Mouse (Mus musculus) neural tube, embryonic 14.5 days (tissue): ENCODE data around the gene Malsu1. TPM values are rescaled to one million over a fixed set of nuclear protein-coding genes. Genes with fewer than 3 reads are reported as not detected.

ENCODE experiments used
- ATAC-seq: fragments of 200-750 bp; cut with Nextera tagmentation; 2 replicates; pipeline ENCODE4 v1.8.0; 2017; ENCODE audit warnings: low read depth, mild to moderate bottlenecking, moderate TSS enrichment, moderate library complexity
- H3K27ac ChIP-seq: fragments of 300-500 bp; sonication (generic); 2 replicates; pipeline ENCODE4 v1.5.1; 2014; ENCODE audit warnings: low read depth, mild to moderate bottlenecking, control low read depth, low read length, moderate library complexity, mixed read lengths
- H3K27me3 ChIP-seq: fragments of 300-500 bp; sonication (generic); 2 replicates; pipeline ENCODE4 v1.6.1; 2014; ENCODE audit warnings: low read length; ENCODE audit not compliant: control insufficient read depth, insufficient read depth
- H3K36me3 ChIP-seq: fragments of 300-500 bp; sonication (generic); 2 replicates; pipeline ENCODE4 v1.6.1; 2014; ENCODE audit warnings: low read length, mixed read lengths; ENCODE audit not compliant: control insufficient read depth, insufficient read depth
- H3K4me1 ChIP-seq: fragments of 300-500 bp; sonication (generic); 2 replicates; pipeline ENCODE4 v1.6.1; 2014; ENCODE audit warnings: low read length; ENCODE audit not compliant: control insufficient read depth, insufficient read depth
- H3K4me2 ChIP-seq: fragments of 300-500 bp; sonication (generic); 2 replicates; pipeline ENCODE4 v1.6.1; 2014; ENCODE audit warnings: mild to moderate bottlenecking, low read depth, low read length, control low read depth
- H3K4me3 ChIP-seq: fragments of 300-500 bp; sonication (generic); 2 replicates; pipeline ENCODE4 v1.5.1; 2014; ENCODE audit warnings: low read depth, low read length, control low read depth, mixed read lengths
- H3K9ac ChIP-seq: fragments of 300-500 bp; sonication (generic); replicated peaks from 2 replicates; pipeline ENCODE4 v1.6.1; 2014; ENCODE audit warnings: low read depth, mild to moderate bottlenecking, control low read depth, low read length, mixed read lengths
- H3K9me3 ChIP-seq: fragments of 300-500 bp; sonication (generic); 2 replicates; pipeline ENCODE4 v1.6.1; 2016; ENCODE audit warnings: low read length; ENCODE audit not compliant: control insufficient read depth
- WGBS: fragments of 180-500 bp; shearing (Covaris S2); extraction: QIAGEN DNeasy Blood & Tissue Kit; methylation state at CpG from one replicate; pipeline ENCODE4 v1.1.7; 2014; 5-methylcytosine and 5-hydroxymethylcytosine counted together
- polyA plus RNA-seq: library from polyadenylated mRNA; unstranded; fragments of >200 nt; fragmentation: Nextera tagmentation; extraction: Ambion mirVana; gene quantifications from 2 replicates; pipeline ENCODE4 v1.2.1, GENCODE M21; 2014

Malsu1 gene
- polyA plus RNA-seq, 1 experiment from 2014 or later, result 62.8 TPM

DNA sequence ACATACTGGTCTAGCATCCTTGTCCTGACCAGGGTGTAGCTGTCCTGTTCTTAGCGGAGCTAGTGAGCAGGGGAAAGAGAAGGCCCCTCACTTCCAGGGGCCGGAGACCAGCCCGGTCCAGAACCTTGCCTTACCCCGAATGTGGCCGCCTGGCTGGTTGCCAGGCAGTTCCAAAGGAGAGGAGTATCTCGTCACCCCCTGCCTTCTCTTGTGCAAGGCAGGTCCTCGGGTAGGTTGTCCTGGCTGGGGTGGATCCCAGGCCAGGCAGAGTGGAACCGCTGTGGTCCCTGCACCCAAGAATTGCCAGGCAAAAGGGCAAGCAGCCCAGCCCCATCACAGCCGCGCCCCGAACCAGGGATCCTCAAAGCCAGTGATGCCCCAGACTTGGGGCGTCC lies 36.3 kb upstream of the Malsu1 start:
- WGBS, result 70% methylated on average over 12 of the region's 12 CpGs
- Histone ChIP-seq H3K9me3 (no peaks in the 10 kb centered on the region), H3K4me1 (no peaks in the 10 kb centered on the region), H3K9ac (no peak overlapping the region), H3K36me3 (no peaks in the 10 kb centered on the region), H3K4me3 (no peak overlapping the region), H3K27me3 (0 out of 2 replicates have a peak, but pooled peaks cover 2% of the 10 kb centered on the region), H3K4me2 (no peak overlapping the region), H3K27ac (no peak overlapping the region)
- no peak for ATAC-seq

GRCm38 (mm10) chr6:49039470-49040180 lies 34.0 kb upstream of the Malsu1 start:
- Histone ChIP-seq H3K9ac (no peak overlapping the region), H3K4me1 (no peaks in the 10 kb centered on the region), H3K4me3 (no peak overlapping the region), H3K4me2 (peak overlapping the region; percentile 28; the same call in 1 of the 2 replicates), H3K36me3 (no peaks in the 10 kb centered on the region), H3K27me3 (0 out of 2 replicates have a peak, but pooled peaks cover 2% of the 10 kb centered on the region), H3K27ac (no peak overlapping the region), H3K9me3 (no peaks in the 10 kb centered on the region)
- 15% methylated on average over 18 of the region's 18 CpGs for WGBS
- ATAC-seq, result peak; percentile 44; the same call in 1 of the 2 replicates

DNA sequence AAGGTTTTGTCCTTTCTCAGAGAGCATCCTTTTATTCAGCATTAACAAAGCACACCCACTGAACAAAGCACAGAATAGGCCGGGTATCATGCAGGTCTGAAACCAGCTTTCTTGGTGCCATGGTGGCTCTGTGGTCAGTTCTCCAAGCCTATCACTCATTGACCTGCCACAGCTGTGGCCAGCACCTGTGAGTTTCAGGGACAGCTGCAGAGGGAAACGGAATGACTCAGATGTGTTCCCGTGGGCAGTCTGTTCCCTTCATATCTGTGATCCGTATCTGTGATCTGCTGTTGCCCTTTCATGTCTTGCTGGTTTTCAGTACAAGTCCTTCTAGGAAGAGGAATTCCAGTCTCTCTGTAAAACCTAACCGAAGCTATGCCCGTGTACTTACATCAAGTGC lies 27.1 kb upstream of the Malsu1 start:
- Histone ChIP-seq H3K4me2 (no peak overlapping the region), H3K9me3 (no peaks in the 10 kb centered on the region), H3K36me3 (no peaks in the 10 kb centered on the region), H3K4me1 (no peaks in the 10 kb centered on the region), H3K9ac (no peak overlapping the region), H3K4me3 (no peak overlapping the region), H3K27me3 (no peaks in the 10 kb centered on the region), H3K27ac (no peak overlapping the region)
- no peak for ATAC-seq
- 61% methylated on average over 6 of the region's 6 CpGs for WGBS

GRCm38 (mm10) chr6:49046976-49047375 lies 26.6 kb upstream of the Malsu1 start:
- no peak overlapping the region for H3K9ac ChIP-seq
- WGBS, result 72% methylated on average over 8 of the region's 8 CpGs
- no peaks in the 10 kb centered on the region for H3K9me3 ChIP-seq
- H3K4me3 ChIP-seq, result no peak overlapping the region
- no peaks in the 10 kb centered on the region for H3K27me3 ChIP-seq
- H3K36me3 ChIP-seq, result no peaks in the 10 kb centered on the region
- no peak for ATAC-seq
- no peak overlapping the region for H3K27ac ChIP-seq
- no peak overlapping the region for H3K4me2 ChIP-seq
- no peaks in the 10 kb centered on the region for H3K4me1 ChIP-seq

DNA sequence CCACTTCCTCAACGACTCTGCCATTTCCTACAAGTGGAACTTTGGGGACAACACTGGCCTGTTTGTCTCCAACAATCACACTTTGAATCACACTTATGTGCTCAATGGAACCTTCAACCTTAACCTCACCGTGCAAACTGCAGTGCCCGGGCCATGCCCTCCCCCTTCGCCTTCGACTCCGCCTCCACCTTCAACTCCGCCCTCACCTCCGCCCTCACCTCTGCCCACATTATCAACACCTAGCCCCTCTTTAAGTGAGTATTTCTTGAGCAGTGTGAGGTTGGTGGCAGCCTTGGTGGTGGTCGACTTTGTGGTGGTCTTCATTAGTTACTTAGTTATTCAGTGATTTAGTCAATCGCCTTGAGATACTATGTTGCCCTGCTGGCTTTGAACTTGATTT lies 25.7 kb upstream of the Malsu1 start:
- no peaks in the 10 kb centered on the region for H3K4me1 ChIP-seq
- no peak overlapping the region for H3K9ac ChIP-seq
- no peak overlapping the region for H3K4me2 ChIP-seq
- ATAC-seq, result no peak
- H3K27ac ChIP-seq, result no peak overlapping the region
- no peak overlapping the region for H3K4me3 ChIP-seq
- H3K27me3 ChIP-seq, result no peaks in the 10 kb centered on the region
- H3K9me3 ChIP-seq, result no peaks in the 10 kb centered on the region
- no peaks in the 10 kb centered on the region for H3K36me3 ChIP-seq
- WGBS, result 76% methylated on average over 10 of the region's 10 CpGs

GRCm38 (mm10) chr6:49048395-49048794 lies 25.2 kb upstream of the Malsu1 start:
- 91% methylated on average over 10 of the region's 10 CpGs for WGBS
- H3K9me3 ChIP-seq, result no peaks in the 10 kb centered on the region
- no peak overlapping the region for H3K4me2 ChIP-seq
- no peaks in the 10 kb centered on the region for H3K4me1 ChIP-seq
- H3K4me3 ChIP-seq, result no peak overlapping the region
- no peak overlapping the region for H3K9ac ChIP-seq
- no peaks in the 10 kb centered on the region for H3K27me3 ChIP-seq
- no peak overlapping the region for H3K27ac ChIP-seq
- H3K36me3 ChIP-seq, result no peaks in the 10 kb centered on the region
- no peak for ATAC-seq

DNA sequence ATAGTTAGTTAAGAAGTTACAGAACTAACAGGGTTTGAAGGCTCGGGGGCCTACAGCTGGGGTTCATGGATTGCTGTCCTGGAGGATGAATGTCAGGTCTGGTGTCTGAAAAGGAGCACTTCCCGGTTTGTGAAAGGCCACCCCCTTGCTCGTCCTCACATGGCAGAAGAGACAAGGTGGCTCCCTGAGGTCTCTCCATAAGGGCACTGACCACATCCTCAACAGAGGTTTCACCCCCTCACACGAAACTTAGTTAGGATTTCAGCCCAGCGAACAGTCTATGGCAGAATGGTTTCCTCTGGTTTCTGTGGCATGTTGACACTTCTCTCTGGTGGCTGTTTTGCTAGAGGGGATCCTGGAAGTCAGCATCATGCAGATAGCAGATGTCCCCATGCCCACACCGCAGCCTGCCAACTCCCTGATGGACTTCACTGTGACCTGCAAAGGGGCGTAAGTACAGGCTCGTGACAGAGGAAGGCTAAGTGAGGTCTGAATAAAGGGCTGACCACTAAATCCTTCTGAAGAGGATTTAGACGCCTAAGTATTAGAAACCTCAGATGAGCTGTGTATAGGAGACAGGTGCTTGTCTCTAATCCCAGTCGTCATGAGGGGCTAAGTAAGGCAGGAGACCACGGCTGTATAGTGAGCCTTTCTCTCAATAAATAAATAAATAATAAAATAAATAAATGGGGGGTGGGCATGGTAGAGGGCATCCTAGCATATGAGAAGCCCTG lies 22.8 kb upstream of the Malsu1 start:
- 77% methylated on average over 11 of the region's 11 CpGs for WGBS
- no peak overlapping the region for H3K4me2 ChIP-seq
- peaks cover 7% of the 10 kb centered on the region for H3K4me1 ChIP-seq
- no peaks in the 10 kb centered on the region for H3K36me3 ChIP-seq
- H3K27ac ChIP-seq, result no peak overlapping the region
- no peak overlapping the region for H3K4me3 ChIP-seq
- H3K9ac ChIP-seq, result no peak overlapping the region
- H3K27me3 ChIP-seq, result no peaks in the 10 kb centered on the region
- no peaks in the 10 kb centered on the region for H3K9me3 ChIP-seq
- no peak for ATAC-seq

DNA sequence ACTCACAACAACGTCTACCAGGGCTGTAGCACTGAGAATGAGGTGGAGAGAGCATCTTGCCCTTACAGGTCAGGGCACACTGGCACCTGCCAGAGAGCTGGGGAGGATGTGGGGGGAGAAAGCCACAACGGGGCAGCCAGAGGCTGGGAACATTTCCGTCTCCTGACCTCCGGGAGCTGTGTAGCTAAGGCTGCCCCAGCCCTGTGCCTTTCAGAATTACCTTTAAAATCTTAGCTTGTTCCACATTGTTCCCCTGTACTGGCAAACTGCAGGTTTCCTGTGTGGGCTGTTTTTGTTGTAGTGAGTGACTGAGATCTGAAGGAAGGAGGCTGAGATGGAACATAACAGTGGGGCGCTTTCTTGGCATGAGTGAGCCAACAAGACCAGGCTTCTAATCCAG lies 21.4 kb upstream of the Malsu1 start:
- Histone ChIP-seq H3K4me2 (no peak overlapping the region), H3K9me3 (no peaks in the 10 kb centered on the region), H3K9ac (no peak overlapping the region), H3K27me3 (no peaks in the 10 kb centered on the region), H3K36me3 (no peaks in the 10 kb centered on the region), H3K27ac (no peak overlapping the region), H3K4me3 (no peak overlapping the region), H3K4me1 (peaks cover 7% of the 10 kb centered on the region)
- ATAC-seq, result no peak
- WGBS, result 82% methylated on average over 5 of the region's 5 CpGs

GRCm38 (mm10) chr6:49055256-49055733 lies 18.3 kb upstream of the Malsu1 start:
- H3K27me3 ChIP-seq, result no peaks in the 10 kb centered on the region
- H3K4me3 ChIP-seq, result no peak overlapping the region
- H3K9me3 ChIP-seq, result no peaks in the 10 kb centered on the region
- H3K4me1 ChIP-seq, result peaks cover 7% of the 10 kb centered on the region
- ATAC-seq, result peak; percentile 64; the same call in 1 of the 2 replicates
- H3K9ac ChIP-seq, result 0 out of 2 replicates have a peak overlapping the region, but pooled peaks have one; percentile 11
- 7% methylated on average over 7 of the region's 7 CpGs for whole genome bisulfite sequencing
- H3K27ac ChIP-seq, result peak overlapping the region; percentile 39; the same call in 1 of the 2 replicates
- no peak overlapping the region for H3K4me2 ChIP-seq
- H3K36me3 ChIP-seq, result no peaks in the 10 kb centered on the region
